Mouse (Mus musculus) thymus, adult 2 months (tissue): Measurements from ENCODE around the gene Amt.

Experiments used
- CTCF ChIP-seq: fragments of 200-500 bp; IDR thresholded peaks from 2 replicates; pipeline ENCODE4 v1.5.1; 2012; ENCODE audit warnings: mild to moderate bottlenecking, control low read depth, low read length, moderate library complexity, borderline replicate concordance; ENCODE audit not compliant: control insufficient read depth, poor library complexity, insufficient read depth; ENCODE audit errors: extremely low read depth
- POLR2A ChIP-seq: fragments of 200-500 bp; IDR thresholded peaks from 2 replicates; pipeline ENCODE4 v1.6.1; 2012; ENCODE audit warnings: mild to moderate bottlenecking, low read length, control low read depth, moderate library complexity; ENCODE audit not compliant: control insufficient read depth, poor library complexity, insufficient read depth; ENCODE audit errors: extremely low read depth

DNA sequence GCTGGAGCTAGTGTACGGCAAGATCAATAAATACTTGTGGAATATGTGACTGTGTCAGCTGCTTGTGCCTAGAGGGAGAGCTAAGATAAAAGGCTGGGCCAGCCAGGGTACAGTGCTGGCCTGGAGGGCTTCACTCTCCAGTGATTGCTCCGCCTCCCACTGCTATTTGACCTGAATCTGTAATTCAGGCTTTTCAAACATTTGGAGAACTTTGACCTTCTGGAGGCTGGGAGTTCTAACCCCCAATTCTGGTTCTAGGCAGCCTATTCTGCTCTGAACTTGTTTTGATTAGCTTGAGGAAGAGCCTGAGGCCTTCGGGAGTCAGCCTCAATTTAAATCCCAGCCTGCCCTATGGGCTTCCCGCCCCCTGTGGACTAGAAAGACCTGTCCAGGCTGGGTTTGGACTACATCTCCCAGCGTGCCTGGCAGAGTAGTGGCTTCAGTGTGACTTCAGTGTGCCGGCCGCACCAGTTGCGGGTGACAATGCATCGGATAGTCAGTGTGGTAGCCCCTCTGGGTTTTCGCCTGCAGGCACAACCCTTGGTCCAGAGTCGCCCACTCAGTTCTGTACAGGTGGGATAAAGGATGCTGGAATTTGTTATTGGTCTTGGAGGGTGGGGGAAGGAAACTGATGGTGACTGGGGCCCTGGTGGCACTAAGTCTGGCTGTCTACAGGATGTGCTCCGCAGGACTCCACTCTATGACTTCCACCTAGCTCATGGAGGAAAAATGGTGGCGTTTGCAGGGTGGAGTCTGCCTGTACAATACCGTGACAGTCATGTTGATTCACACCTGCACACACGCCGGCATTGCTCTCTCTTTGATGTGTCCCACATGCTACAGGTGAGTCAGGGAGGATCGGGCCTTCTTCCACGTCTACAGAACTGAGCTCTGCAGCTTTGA is at the start of gene Amt:
- TF ChIP-seq CTCF (no peak), POLR2A (no peak)
